Mouse (Mus musculus): Measurements from ENCODE around the gene Ank. TPM values are rescaled to one million over a fixed set of nuclear protein-coding genes. Genes with fewer than 3 reads are reported as not detected.

Gene Ank
- polyA plus RNA-seq, 1 experiment from 2014 or later, result 5.7 TPM

DNA sequence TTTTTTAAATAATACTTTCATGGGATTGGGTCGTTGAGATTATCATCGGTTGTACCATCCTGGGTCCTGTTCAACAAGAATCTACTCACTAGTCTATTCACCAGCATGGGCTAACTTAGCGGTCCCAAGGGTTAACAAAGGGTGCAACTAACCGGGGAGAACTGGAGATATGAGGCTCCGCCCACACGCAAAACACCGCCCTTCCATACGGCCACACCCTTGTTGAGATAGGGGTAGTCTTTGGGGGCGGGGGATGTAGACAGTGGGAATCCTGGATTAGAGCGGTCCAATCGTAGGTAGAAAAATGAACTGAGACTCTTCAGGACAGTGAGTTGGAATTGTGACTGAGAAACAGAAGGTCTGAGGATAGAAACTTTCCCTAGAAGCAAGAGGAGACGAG, 10.2 kb downstream of the Ank start:
- H3K36me3 ChIP-seq (ENCODE audit: control insufficient read depth, insufficient read depth, low read length), result no peaks in the 10 kb centered on the region
- H3K9me3 ChIP-seq (ENCODE audit: control insufficient read depth, low read length), result no peaks in the 10 kb centered on the region
- no peak for ATAC-seq (ENCODE audit: low read depth)
- H3K9ac ChIP-seq (ENCODE audit: low read length), result no peak overlapping the region
- WGBS, result 81% methylated on average over 12 of the region's 12 CpGs
- H3K4me1 ChIP-seq (replicated peaks; ENCODE audit: control insufficient read depth, insufficient read depth, low read length), result no peaks in the 10 kb centered on the region
- H3K4me3 ChIP-seq (ENCODE audit: low read length), result no peak overlapping the region
- H3K4me2 ChIP-seq (ENCODE audit: low read depth, low read length), result no peak overlapping the region
- H3K27ac ChIP-seq (ENCODE audit: low read length), result no peak overlapping the region
- H3K27me3 ChIP-seq (ENCODE audit: control insufficient read depth, insufficient read depth, low read depth, low read length), result no peaks in the 10 kb centered on the region

GRCm38 (mm10) chr15:27477159-27477558, 10.7 kb downstream of the Ank start:
- H3K4me1 ChIP-seq (replicated peaks; ENCODE audit: control insufficient read depth, insufficient read depth, low read length), result no peaks in the 10 kb centered on the region
- no peak overlapping the region for H3K9ac ChIP-seq (ENCODE audit: low read length)
- H3K4me3 ChIP-seq (ENCODE audit: low read length), result no peak overlapping the region
- H3K27ac ChIP-seq (ENCODE audit: low read length), result no peak overlapping the region
- 88% methylated on average over 9 of the region's 9 CpGs for WGBS
- no peak for ATAC-seq (ENCODE audit: low read depth)
- H3K27me3 ChIP-seq (ENCODE audit: control insufficient read depth, insufficient read depth, low read depth, low read length), result no peaks in the 10 kb centered on the region
- H3K36me3 ChIP-seq (ENCODE audit: control insufficient read depth, insufficient read depth, low read length), result no peaks in the 10 kb centered on the region
- H3K4me2 ChIP-seq (ENCODE audit: low read depth, low read length), result no peak overlapping the region
- H3K9me3 ChIP-seq (ENCODE audit: control insufficient read depth, low read length), result no peaks in the 10 kb centered on the region

DNA sequence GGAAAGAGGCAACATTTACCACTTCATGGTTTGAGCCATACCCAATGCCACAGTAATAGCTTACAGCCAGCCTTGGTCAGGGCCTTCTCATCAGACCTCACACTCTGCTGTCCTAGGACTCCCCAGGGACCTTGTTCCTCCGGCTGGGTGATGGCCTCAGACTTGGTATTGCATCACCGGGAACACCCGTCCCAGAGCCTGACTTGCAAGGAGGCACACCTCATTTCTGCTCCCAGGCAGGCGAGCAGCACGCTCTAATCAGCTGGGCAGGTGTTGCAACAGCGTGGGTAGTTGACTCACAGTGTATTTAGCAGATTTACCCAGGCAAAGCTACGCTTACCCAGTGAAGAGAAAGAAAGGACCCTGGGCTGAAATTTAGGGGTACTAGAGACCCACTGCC, 11.2 kb downstream of the Ank start:
- H3K9ac ChIP-seq (ENCODE audit: low read length), result no peak overlapping the region
- peak; percentile 71; the same call in 1 of the 2 replicates for ATAC-seq (ENCODE audit: low read depth)
- no peaks in the 10 kb centered on the region for H3K4me1 ChIP-seq (replicated peaks; ENCODE audit: control insufficient read depth, insufficient read depth, low read length)
- H3K36me3 ChIP-seq (ENCODE audit: control insufficient read depth, insufficient read depth, low read length), result no peaks in the 10 kb centered on the region
- WGBS, result 60% methylated on average over 7 of the region's 7 CpGs
- H3K9me3 ChIP-seq (ENCODE audit: control insufficient read depth, low read length), result no peaks in the 10 kb centered on the region
- no peak overlapping the region for H3K4me3 ChIP-seq (ENCODE audit: low read length)
- H3K27me3 ChIP-seq (ENCODE audit: control insufficient read depth, insufficient read depth, low read depth, low read length), result no peaks in the 10 kb centered on the region
- H3K4me2 ChIP-seq (ENCODE audit: low read depth, low read length), result no peak overlapping the region
- H3K27ac ChIP-seq (ENCODE audit: low read length), result no peak overlapping the region

DNA sequence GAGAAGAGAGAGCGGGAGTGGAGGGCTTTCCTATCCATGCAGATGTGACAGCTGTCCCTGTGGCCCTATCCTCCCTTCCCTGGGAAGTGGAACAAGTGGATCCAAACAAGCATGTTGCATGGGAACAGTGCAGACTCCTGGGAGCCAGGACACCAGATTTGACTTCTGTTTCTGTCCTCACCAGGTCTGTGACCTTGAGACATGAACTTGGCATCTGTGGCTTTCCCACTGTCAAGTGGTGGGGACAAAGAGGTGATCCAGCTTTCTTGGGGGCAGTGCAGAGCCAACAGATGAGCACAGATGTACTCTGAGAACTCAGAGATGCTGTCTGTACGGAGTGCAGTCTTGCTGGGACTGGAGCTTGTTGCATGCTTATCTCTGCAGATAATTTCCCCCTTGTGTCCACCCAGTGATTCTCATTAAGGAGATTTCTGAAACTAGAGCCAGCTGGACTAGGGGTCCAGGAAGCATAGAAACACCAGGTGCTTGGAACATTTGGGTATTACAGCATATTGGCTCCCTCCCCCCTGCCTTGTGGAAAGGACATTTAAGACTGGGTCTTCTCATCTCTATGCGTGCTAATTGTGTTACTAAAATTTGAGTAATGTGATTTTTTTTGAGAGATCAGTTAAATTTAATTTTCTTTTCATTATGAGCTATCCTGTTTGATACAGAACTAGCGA, 14.0 kb downstream of the Ank start:
- no peak for ATAC-seq (ENCODE audit: low read depth)
- Histone ChIP-seq H3K9me3 (ENCODE audit: control insufficient read depth, low read length) (no peaks in the 10 kb centered on the region), H3K4me1 (replicated peaks; ENCODE audit: control insufficient read depth, insufficient read depth, low read length) (peaks cover 8% of the 10 kb centered on the region), H3K36me3 (ENCODE audit: control insufficient read depth, insufficient read depth, low read length) (no peaks in the 10 kb centered on the region), H3K27me3 (ENCODE audit: control insufficient read depth, insufficient read depth, low read depth, low read length) (no peaks in the 10 kb centered on the region), H3K9ac (ENCODE audit: low read length) (no peak overlapping the region), H3K4me2 (ENCODE audit: low read depth, low read length) (no peak overlapping the region), H3K4me3 (ENCODE audit: low read length) (no peak overlapping the region), H3K27ac (ENCODE audit: low read length) (no peak overlapping the region)
- 66% methylated on average over 4 of the region's 4 CpGs for WGBS

- Histone ChIP-seq H3K27me3 (ENCODE audit: control insufficient read depth, insufficient read depth, low read depth, low read length) (no peaks in the 10 kb centered on the region), H3K4me1 (replicated peaks; ENCODE audit: control insufficient read depth, insufficient read depth, low read length) (peaks cover 16% of the 10 kb centered on the region), H3K9ac (ENCODE audit: low read length) (no peak overlapping the region), H3K27ac (ENCODE audit: low read length) (no peak overlapping the region), H3K9me3 (ENCODE audit: control insufficient read depth, low read length) (no peaks in the 10 kb centered on the region), H3K4me2 (ENCODE audit: low read depth, low read length) (no peak overlapping the region), H3K36me3 (ENCODE audit: control insufficient read depth, insufficient read depth, low read length) (no peaks in the 10 kb centered on the region), H3K4me3 (ENCODE audit: low read length) (no peak overlapping the region)
- WGBS, result 57% methylated on average over 4 of the region's 4 CpGs
- no peak for ATAC-seq (ENCODE audit: low read depth)
Measured at GRCm38 (mm10) chr15:27481956-27482355, 15.5 kb downstream of the Ank start.

DNA sequence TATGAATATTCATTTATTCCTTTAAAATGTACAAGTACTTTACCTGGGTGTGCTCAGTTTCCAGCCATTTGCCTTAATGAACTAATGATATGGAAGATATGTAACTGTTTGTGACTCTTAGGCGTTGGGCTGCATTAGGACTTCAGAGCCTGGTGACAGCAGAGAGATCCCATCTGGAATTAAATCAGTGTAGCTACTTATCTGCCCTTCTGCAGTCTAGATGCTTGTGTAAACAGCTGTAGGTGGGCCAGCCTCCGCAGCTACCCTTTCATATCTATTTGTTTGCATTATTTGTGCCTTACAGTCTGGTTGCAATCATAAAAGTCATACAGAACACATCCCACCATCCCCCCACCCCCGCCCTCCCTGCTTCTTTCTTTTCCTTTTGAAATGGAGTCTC, 16.7 kb downstream of the Ank start:
- H3K27ac ChIP-seq (ENCODE audit: low read length), result no peak overlapping the region
- 29% methylated on average over 3 of the region's 3 CpGs for WGBS
- no peaks in the 10 kb centered on the region for H3K36me3 ChIP-seq (ENCODE audit: control insufficient read depth, insufficient read depth, low read length)
- no peak overlapping the region for H3K4me2 ChIP-seq (ENCODE audit: low read depth, low read length)
- H3K4me3 ChIP-seq (ENCODE audit: low read length), result no peak overlapping the region
- H3K9ac ChIP-seq (ENCODE audit: low read length), result no peak overlapping the region
- H3K9me3 ChIP-seq (ENCODE audit: control insufficient read depth, low read length), result no peaks in the 10 kb centered on the region
- H3K27me3 ChIP-seq (ENCODE audit: control insufficient read depth, insufficient read depth, low read depth, low read length), result no peaks in the 10 kb centered on the region
- peaks cover 19% of the 10 kb centered on the region for H3K4me1 ChIP-seq (replicated peaks; ENCODE audit: control insufficient read depth, insufficient read depth, low read length)
- peak; percentile 67 for ATAC-seq (ENCODE audit: low read depth)

DNA sequence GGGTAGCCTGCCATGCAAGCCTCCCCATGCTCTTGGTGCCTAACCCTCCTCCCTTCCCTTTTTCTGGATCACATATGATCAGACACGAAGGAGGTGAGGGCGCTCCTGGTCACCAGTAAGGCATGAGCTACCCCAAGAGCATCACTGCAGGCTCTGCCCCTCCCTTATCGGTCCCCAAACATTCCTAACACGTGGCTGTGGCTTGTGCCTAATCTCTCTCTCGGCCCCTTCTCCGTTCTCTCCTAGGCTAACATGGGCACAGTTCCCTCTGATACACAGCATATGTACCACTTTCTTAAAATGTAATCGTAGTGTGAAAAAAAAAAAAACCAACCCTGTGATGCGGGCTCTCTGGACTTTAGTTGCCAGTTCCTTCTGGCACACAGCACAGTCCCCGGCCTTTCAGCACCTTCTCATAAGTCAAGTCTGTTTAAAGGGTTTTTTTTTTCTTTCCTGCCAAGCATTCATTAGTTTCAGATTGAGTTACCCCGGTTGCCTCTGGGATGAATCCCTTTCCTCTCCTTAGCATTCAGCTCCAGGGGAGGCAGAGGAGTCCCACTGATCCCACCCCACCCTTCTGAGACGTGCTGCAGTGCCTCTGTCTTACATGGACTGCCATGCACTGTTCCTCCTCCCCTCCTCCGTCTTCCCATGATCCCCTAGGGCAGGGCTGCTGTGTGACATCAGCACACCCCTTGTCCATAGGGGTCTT, 19.2 kb downstream of the Ank start:
- H3K27ac ChIP-seq (ENCODE audit: low read length), result no peak overlapping the region
- WGBS, result 31% methylated on average over 12 of the region's 12 CpGs
- no peaks in the 10 kb centered on the region for H3K9me3 ChIP-seq (ENCODE audit: control insufficient read depth, low read length)
- peaks cover 28% of the 10 kb centered on the region for H3K4me1 ChIP-seq (replicated peaks; ENCODE audit: control insufficient read depth, insufficient read depth, low read length)
- no peaks in the 10 kb centered on the region for H3K27me3 ChIP-seq (ENCODE audit: control insufficient read depth, insufficient read depth, low read depth, low read length)
- H3K36me3 ChIP-seq (ENCODE audit: control insufficient read depth, insufficient read depth, low read length), result no peaks in the 10 kb centered on the region
- no peak overlapping the region for H3K4me2 ChIP-seq (ENCODE audit: low read depth, low read length)
- ATAC-seq (ENCODE audit: low read depth), result no peak
- H3K9ac ChIP-seq (ENCODE audit: low read length), result no peak overlapping the region
- no peak overlapping the region for H3K4me3 ChIP-seq (ENCODE audit: low read length)

DNA sequence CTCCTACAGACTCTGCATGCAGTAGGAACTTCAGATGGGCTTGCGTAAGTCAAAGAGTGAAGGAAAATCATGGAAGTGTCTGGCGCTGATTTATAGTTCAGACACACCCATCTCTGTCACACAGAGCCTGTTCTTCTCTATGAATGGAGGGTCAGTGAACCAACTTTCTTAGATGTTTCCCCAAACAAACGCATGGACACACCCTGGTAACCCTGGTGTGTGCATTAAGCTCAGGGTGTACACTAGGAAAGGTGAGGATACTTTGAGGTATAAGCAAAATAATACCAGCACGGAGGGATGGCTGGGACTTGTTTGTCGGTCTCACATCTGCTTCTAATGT, 19.8 kb downstream of the Ank start:
- H3K4me2 ChIP-seq (ENCODE audit: low read depth, low read length), result no peak overlapping the region
- ATAC-seq (ENCODE audit: low read depth), result no peak
- peaks cover 28% of the 10 kb centered on the region for H3K4me1 ChIP-seq (replicated peaks; ENCODE audit: control insufficient read depth, insufficient read depth, low read length)
- H3K27ac ChIP-seq (ENCODE audit: low read length), result no peak overlapping the region
- no peaks in the 10 kb centered on the region for H3K9me3 ChIP-seq (ENCODE audit: control insufficient read depth, low read length)
- 71% methylated on average over 5 of the region's 5 CpGs for WGBS
- no peaks in the 10 kb centered on the region for H3K27me3 ChIP-seq (ENCODE audit: control insufficient read depth, insufficient read depth, low read depth, low read length)
- H3K4me3 ChIP-seq (ENCODE audit: low read length), result no peak overlapping the region
- H3K36me3 ChIP-seq (ENCODE audit: control insufficient read depth, insufficient read depth, low read length), result no peaks in the 10 kb centered on the region
- H3K9ac ChIP-seq (ENCODE audit: low read length), result no peak overlapping the region

GRCm38 (mm10) chr15:27487059-27487458, 20.6 kb downstream of the Ank start:
- Histone ChIP-seq H3K4me2 (ENCODE audit: low read depth, low read length) (0 out of 2 replicates have a peak overlapping the region, but pooled peaks have one; percentile 7), H3K9ac (ENCODE audit: low read length) (no peak overlapping the region), H3K27ac (ENCODE audit: low read length) (no peak overlapping the region), H3K9me3 (ENCODE audit: control insufficient read depth, low read length) (no peaks in the 10 kb centered on the region), H3K4me3 (ENCODE audit: low read length) (no peak overlapping the region), H3K27me3 (ENCODE audit: control insufficient read depth, insufficient read depth, low read depth, low read length) (no peaks in the 10 kb centered on the region), H3K36me3 (ENCODE audit: control insufficient read depth, insufficient read depth, low read length) (no peaks in the 10 kb centered on the region), H3K4me1 (replicated peaks; ENCODE audit: control insufficient read depth, insufficient read depth, low read length) (peaks cover 33% of the 10 kb centered on the region)
- ATAC-seq (ENCODE audit: low read depth), result no peak
- WGBS, result 27% methylated on average over 8 of the region's 8 CpGs
